Mouse (Mus musculus) ES-Bruce4 (cell line): ENCODE results near the gene Adam11.

Source experiments
- CTCF ChIP-seq: IDR thresholded peaks from one replicate; pipeline ENCODE4 v1.8.1; 2011; ENCODE audit warnings: low read depth, low read length
- POLR2A ChIP-seq: IDR thresholded peaks from one replicate; pipeline ENCODE4 v1.8.1; 2011; ENCODE audit warnings: low read length; ENCODE audit not compliant: insufficient read depth

DNA sequence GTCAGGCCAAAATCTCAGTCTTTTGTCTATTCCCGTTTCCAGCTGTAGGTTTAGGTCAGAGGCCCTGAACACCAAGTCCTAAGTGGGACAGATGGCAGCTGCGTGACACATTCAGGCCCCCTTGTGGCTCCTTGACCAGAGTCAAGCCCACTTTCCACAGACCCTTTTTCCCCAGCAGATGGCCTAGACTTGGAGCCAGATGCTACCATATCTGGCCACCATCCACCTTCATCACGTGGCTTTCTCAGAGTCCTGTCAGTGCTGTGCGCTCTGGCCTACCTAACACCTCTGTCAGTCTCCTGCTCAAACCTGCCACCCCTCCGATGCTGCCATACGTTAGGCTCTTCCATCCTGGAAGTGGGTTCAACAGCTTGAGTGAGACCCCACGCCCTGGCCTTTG is 5.8 kb upstream of the Adam11 start:
- TF ChIP-seq POLR2A: no peak
- TF ChIP-seq CTCF: no peak
